Mouse (Mus musculus): ENCODE data around the gene Myo18b. TPM values are rescaled to one million over a fixed set of nuclear protein-coding genes. Genes with fewer than 3 reads are reported as not detected.

Gene Myo18b
- polyA plus RNA-seq, 1 experiment from 2014 or later, result 0.80 TPM

DNA sequence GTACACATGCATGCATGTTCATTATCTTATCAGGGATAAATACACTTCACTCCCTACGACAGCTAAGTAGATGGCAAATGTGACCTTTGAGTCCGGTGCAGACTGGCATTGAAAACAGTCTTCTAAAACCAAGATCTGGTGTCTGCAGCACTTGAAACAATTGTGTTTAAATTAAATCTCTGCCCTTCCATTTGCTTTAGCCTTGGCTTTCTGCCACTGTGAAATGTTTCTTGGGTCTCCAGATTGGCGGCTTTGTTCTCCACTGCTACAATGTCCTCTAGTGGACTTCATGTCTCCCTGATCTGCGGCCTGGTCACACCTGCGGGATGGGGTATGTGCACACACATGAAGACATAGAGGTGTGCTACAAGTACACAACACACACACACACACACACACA lies 221.4 kb downstream of the Myo18b start:
- H3K9ac ChIP-seq, result no peak overlapping the region
- H3K9me3 ChIP-seq (ENCODE audit: low read depth, low read length), result no peaks in the 10 kb centered on the region
- DNase-seq (peak; percentile 53), ATAC-seq (ENCODE audit: insufficient read depth) (no peak)
- no peaks in the 10 kb centered on the region for H3K27me3 ChIP-seq (ENCODE audit: insufficient read depth, low read length)
- H3K4me1 ChIP-seq (ENCODE audit: insufficient read depth), result no peaks in the 10 kb centered on the region
- no peak overlapping the region for H3K4me2 ChIP-seq
- 46% methylated on average over 5 of the region's 5 CpGs for WGBS
- H3K27ac ChIP-seq (ENCODE audit: low read depth), result no peak overlapping the region
- H3K4me3 ChIP-seq (ENCODE audit: low read depth, low read length), result no peak overlapping the region
- no peaks in the 10 kb centered on the region for H3K36me3 ChIP-seq (ENCODE audit: insufficient read depth)
- no peak for TF ChIP-seq CTCF (IDR thresholded peaks at IDR 0.05; ENCODE audit: low read depth)

- ATAC-seq (ENCODE audit: insufficient read depth), result no peak
These were observed 223.7 kb downstream of the Myo18b start for GRCm38 (mm10) chr5:112672457-112672856.

DNA sequence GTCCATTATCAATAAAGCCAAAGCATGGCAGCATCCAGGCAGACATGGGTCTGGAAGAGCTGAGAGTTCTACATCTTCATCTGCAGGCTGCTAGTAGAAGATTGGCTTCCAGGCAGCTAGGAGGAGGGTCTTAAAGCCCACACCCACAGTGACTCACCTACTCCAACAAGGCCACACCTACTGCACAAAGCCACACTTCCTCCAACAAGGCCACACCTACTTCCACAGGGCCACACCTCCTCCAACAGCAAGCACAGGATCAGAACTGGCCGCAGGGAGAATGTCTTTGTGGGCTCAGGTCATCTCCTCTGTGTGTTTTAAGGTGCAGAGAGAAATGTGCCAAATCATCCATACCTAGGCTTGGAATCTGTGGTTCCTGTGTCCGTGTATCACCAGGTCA lies 224.2 kb downstream of the Myo18b start:
- no peak overlapping the region for H3K9ac ChIP-seq
- H3K36me3 ChIP-seq (ENCODE audit: insufficient read depth), result no peaks in the 10 kb centered on the region
- no peak for TF ChIP-seq CTCF (IDR thresholded peaks at IDR 0.05; ENCODE audit: low read depth)
- no peaks in the 10 kb centered on the region for H3K4me1 ChIP-seq (ENCODE audit: insufficient read depth)
- no peaks in the 10 kb centered on the region for H3K27me3 ChIP-seq (ENCODE audit: insufficient read depth, low read length)
- H3K4me3 ChIP-seq (ENCODE audit: low read depth, low read length), result no peak overlapping the region
- no peak overlapping the region for H3K27ac ChIP-seq (ENCODE audit: low read depth)
- 37% methylated on average over 2 of the region's 2 CpGs for WGBS
- ATAC-seq (ENCODE audit: insufficient read depth), result no peak
- H3K4me2 ChIP-seq, result no peak overlapping the region
- no peaks in the 10 kb centered on the region for H3K9me3 ChIP-seq (ENCODE audit: low read depth, low read length)
- no peak for DNase-seq

More at GRCm38 (mm10) chr5:112672457-112672856, 223.7 kb downstream of the Myo18b start:
- Histone ChIP-seq H3K4me1 (ENCODE audit: insufficient read depth) (no peaks in the 10 kb centered on the region), H3K36me3 (ENCODE audit: insufficient read depth) (no peaks in the 10 kb centered on the region), H3K9me3 (ENCODE audit: low read depth, low read length) (no peaks in the 10 kb centered on the region), H3K27me3 (ENCODE audit: insufficient read depth, low read length) (no peaks in the 10 kb centered on the region), H3K27ac (ENCODE audit: low read depth) (no peak overlapping the region), H3K9ac (no peak overlapping the region), H3K4me2 (no peak overlapping the region), H3K4me3 (ENCODE audit: low read depth, low read length) (no peak overlapping the region)
- 35% methylated on average over 7 of the region's 7 CpGs for whole genome bisulfite sequencing
- TF ChIP-seq CTCF (IDR thresholded peaks at IDR 0.05; ENCODE audit: low read depth), result no peak
- DNase-seq, result no peak

GRCm38 (mm10) chr5:112667153-112667552 lies 229.0 kb downstream of the Myo18b start:
- Histone ChIP-seq H3K9ac (no peak overlapping the region), H3K4me2 (no peak overlapping the region), H3K9me3 (ENCODE audit: low read depth, low read length) (no peaks in the 10 kb centered on the region), H3K36me3 (ENCODE audit: insufficient read depth) (no peaks in the 10 kb centered on the region), H3K27ac (ENCODE audit: low read depth) (no peak overlapping the region), H3K4me3 (ENCODE audit: low read depth, low read length) (no peak overlapping the region), H3K27me3 (ENCODE audit: insufficient read depth, low read length) (no peaks in the 10 kb centered on the region), H3K4me1 (ENCODE audit: insufficient read depth) (no peaks in the 10 kb centered on the region)
- TF ChIP-seq CTCF (IDR thresholded peaks at IDR 0.05; ENCODE audit: low read depth), result no peak
- ATAC-seq (ENCODE audit: insufficient read depth) (no peak), DNase-seq (no peak)
- 59% methylated on average over 8 of the region's 8 CpGs for WGBS

GRCm38 (mm10) chr5:112665661-112666060 lies 230.5 kb downstream of the Myo18b start:
- no peaks in the 10 kb centered on the region for H3K36me3 ChIP-seq (ENCODE audit: insufficient read depth)
- H3K4me2 ChIP-seq, result no peak overlapping the region
- WGBS, result 42% methylated on average over 7 of the region's 7 CpGs
- H3K27me3 ChIP-seq (ENCODE audit: insufficient read depth, low read length), result no peaks in the 10 kb centered on the region
- no peak for TF ChIP-seq CTCF (IDR thresholded peaks at IDR 0.05; ENCODE audit: low read depth)
- DNase-seq (no peak), ATAC-seq (ENCODE audit: insufficient read depth) (no peak)
- no peaks in the 10 kb centered on the region for H3K4me1 ChIP-seq (ENCODE audit: insufficient read depth)
- no peaks in the 10 kb centered on the region for H3K9me3 ChIP-seq (ENCODE audit: low read depth, low read length)
- no peak overlapping the region for H3K27ac ChIP-seq (ENCODE audit: low read depth)
- H3K9ac ChIP-seq, result no peak overlapping the region
- no peak overlapping the region for H3K4me3 ChIP-seq (ENCODE audit: low read depth, low read length)

GRCm38 (mm10) chr5:112663701-112664100 lies 232.5 kb downstream of the Myo18b start:
- no peak overlapping the region for H3K27ac ChIP-seq (ENCODE audit: low read depth)
- no peaks in the 10 kb centered on the region for H3K36me3 ChIP-seq (ENCODE audit: insufficient read depth)
- H3K9me3 ChIP-seq (ENCODE audit: low read depth, low read length), result no peaks in the 10 kb centered on the region
- no peak overlapping the region for H3K9ac ChIP-seq
- ATAC-seq (ENCODE audit: insufficient read depth) (no peak), DNase-seq (no peak)
- 0% methylated on average over 1 of the region's 1 CpGs for WGBS
- H3K4me1 ChIP-seq (ENCODE audit: insufficient read depth), result no peaks in the 10 kb centered on the region
- H3K4me3 ChIP-seq (ENCODE audit: low read depth, low read length), result no peak overlapping the region
- no peak overlapping the region for H3K4me2 ChIP-seq
- H3K27me3 ChIP-seq (ENCODE audit: insufficient read depth, low read length), result no peaks in the 10 kb centered on the region
- no peak for TF ChIP-seq CTCF (IDR thresholded peaks at IDR 0.05; ENCODE audit: low read depth)

GRCm38 (mm10) chr5:112660924-112661431 lies 235.2 kb downstream of the Myo18b start:
- Histone ChIP-seq H3K27ac (ENCODE audit: low read depth) (no peak overlapping the region), H3K4me3 (ENCODE audit: low read depth, low read length) (no peak overlapping the region), H3K27me3 (ENCODE audit: insufficient read depth, low read length) (peaks cover 5% of the 10 kb centered on the region; the same call in 1 of the 2 replicates), H3K9ac (no peak overlapping the region), H3K4me1 (ENCODE audit: insufficient read depth) (no peaks in the 10 kb centered on the region; the same call in 1 of the 2 replicates), H3K36me3 (ENCODE audit: insufficient read depth) (no peaks in the 10 kb centered on the region), H3K9me3 (ENCODE audit: low read depth, low read length) (no peaks in the 10 kb centered on the region), H3K4me2 (0 out of 2 replicates have a peak overlapping the region, but pooled peaks have one; percentile 16)
- WGBS, result 29% methylated on average over 10 of the region's 10 CpGs
- DNase-seq (peak; percentile 68), ATAC-seq (ENCODE audit: insufficient read depth) (no peak; the same call in 1 of the 2 replicates)
- peak; percentile 40; the same call in 1 of the 2 replicates for TF ChIP-seq CTCF (IDR thresholded peaks at IDR 0.05; ENCODE audit: low read depth)
